Mouse (Mus musculus) stomach, postnatal 0 days (tissue): ENCODE measurements at regions not wholly inside any gene's neighbourhood (a gene's known extent, or its start where the extent isn't known, plus 50 kb on each side); places are given as distances from the start of the nearest gene placed in this dataset.

Experiments
- ATAC-seq: fragments of 200-750 bp; cut with Nextera tagmentation; 2 replicates; pipeline ENCODE4 v1.8.0; 2017; ENCODE audit not compliant: low FRiP score, low TSS enrichment
- DNase-seq: peaks from one replicate; pipeline ENCODE4 v3.0.0-alpha.2; 2016; ENCODE audit warnings: low spot score
- H3K27ac ChIP-seq: fragments of 300-500 bp; sonication (generic); replicated peaks from 2 replicates; pipeline ENCODE4 v1.5.1; 2014; ENCODE audit warnings: mild to moderate bottlenecking, control low read depth
- H3K27me3 ChIP-seq: fragments of 300-500 bp; sonication (generic); 2 replicates; pipeline ENCODE4 v1.6.1; 2014; ENCODE audit warnings: low read length; ENCODE audit not compliant: control insufficient read depth, insufficient read depth
- H3K36me3 ChIP-seq: fragments of 300-500 bp; sonication (generic); 2 replicates; pipeline ENCODE4 v1.6.1; 2014; ENCODE audit warnings: low read length, mixed read lengths; ENCODE audit not compliant: control insufficient read depth, insufficient read depth
- H3K4me1 ChIP-seq: fragments of 300-500 bp; sonication (generic); replicated peaks from 2 replicates; pipeline ENCODE4 v1.6.1; 2014; ENCODE audit warnings: antibody characterized with exemption; ENCODE audit not compliant: control insufficient read depth, insufficient read depth
- H3K4me2 ChIP-seq: fragments of 300-500 bp; sonication (generic); replicated peaks from 2 replicates; pipeline ENCODE4 v1.6.1; 2014; ENCODE audit warnings: low read depth, mild to moderate bottlenecking, control low read depth, moderate library complexity
- H3K4me3 ChIP-seq: fragments of 300-500 bp; sonication (generic); 2 replicates; pipeline ENCODE4 v1.5.1; 2014; ENCODE audit warnings: low read depth, low read length, control low read depth
- H3K9ac ChIP-seq: fragments of 300-500 bp; sonication (generic); 2 replicates; pipeline ENCODE4 v1.6.1; 2014; ENCODE audit warnings: mild to moderate bottlenecking, low read length, control low read depth, mixed read lengths
- H3K9me3 ChIP-seq: fragments of 300-500 bp; sonication (generic); 2 replicates; pipeline ENCODE4 v1.6.1; 2016; ENCODE audit warnings: low read length; ENCODE audit not compliant: control insufficient read depth
- CTCF ChIP-seq: IDR thresholded peaks from 2 replicates; pipeline ENCODE4 v1.5.1; 2016; ENCODE audit warnings: antibody characterized with exemption, low read depth, mild to moderate bottlenecking, moderate library complexity
- EP300 ChIP-seq: optimal IDR thresholded peaks from 2 replicates; pipeline ENCODE3; 2016; ENCODE audit warnings: antibody characterized with exemption
- WGBS: fragments of 180-500 bp; shearing (Covaris S2); extraction: QIAGEN DNeasy Blood & Tissue Kit; methylation state at CpG from one replicate; pipeline ENCODE4 v1.1.7; 2014; 5-methylcytosine and 5-hydroxymethylcytosine counted together

GRCm38 (mm10) chr8:31576129-31576528 lies 1852.4 kb upstream of the 5930422O12Rik start:
- no peaks in the 10 kb centered on the region for H3K36me3 ChIP-seq
- no peaks in the 10 kb centered on the region for H3K27me3 ChIP-seq
- no peak overlapping the region for H3K4me3 ChIP-seq
- WGBS: 67% methylated on average over 2 of the region's 2 CpGs
- no peak for DNase-seq
- no peaks in the 10 kb centered on the region for H3K9me3 ChIP-seq
- H3K4me1 ChIP-seq: no peaks in the 10 kb centered on the region
- no peak overlapping the region for H3K27ac ChIP-seq
- TF ChIP-seq CTCF (no peak), EP300 (no peak)
- no peak overlapping the region for H3K9ac ChIP-seq
- H3K4me2 ChIP-seq: no peak overlapping the region
- no peak for ATAC-seq

GRCm38 (mm10) chr8:31584661-31585060 lies 1843.8 kb upstream of the 5930422O12Rik start:
- no peak for TF ChIP-seq CTCF
- 94% methylated on average over 1 of the region's 1 CpGs for WGBS
- ATAC-seq (no peak), DNase-seq (no peak)
- no peaks in the 10 kb centered on the region for H3K27me3 ChIP-seq
- no peak overlapping the region for H3K4me2 ChIP-seq
- H3K27ac ChIP-seq: no peak overlapping the region
- H3K36me3 ChIP-seq: no peaks in the 10 kb centered on the region
- H3K9ac ChIP-seq: no peak overlapping the region
- no peak overlapping the region for H3K4me3 ChIP-seq
- H3K4me1 ChIP-seq: no peaks in the 10 kb centered on the region
- no peaks in the 10 kb centered on the region for H3K9me3 ChIP-seq

GRCm38 (mm10) chr8:31599536-31599935 lies 1829.0 kb upstream of the 5930422O12Rik start:
- no peaks in the 10 kb centered on the region for H3K36me3 ChIP-seq
- no peaks in the 10 kb centered on the region for H3K9me3 ChIP-seq
- WGBS: 70% methylated on average over 5 of the region's 5 CpGs
- no peak for TF ChIP-seq CTCF
- no peak for TF ChIP-seq EP300
- H3K27me3 ChIP-seq: no peaks in the 10 kb centered on the region
- H3K27ac ChIP-seq: no peak overlapping the region
- no peak for ATAC-seq
- H3K9ac ChIP-seq: no peak overlapping the region
- no peak overlapping the region for H3K4me2 ChIP-seq
- H3K4me1 ChIP-seq: no peaks in the 10 kb centered on the region
- DNase-seq: no peak
- no peak overlapping the region for H3K4me3 ChIP-seq

- H3K27ac ChIP-seq: no peak overlapping the region
- H3K9me3 ChIP-seq: no peaks in the 10 kb centered on the region
- WGBS: 79% methylated on average over 3 of the region's 3 CpGs
- H3K36me3 ChIP-seq: no peaks in the 10 kb centered on the region
- no peak for TF ChIP-seq EP300
- no peak for TF ChIP-seq CTCF
- no peak for DNase-seq
- no peak for ATAC-seq
- H3K9ac ChIP-seq: no peak overlapping the region
- no peaks in the 10 kb centered on the region for H3K4me1 ChIP-seq
- no peaks in the 10 kb centered on the region for H3K27me3 ChIP-seq
- no peak overlapping the region for H3K4me2 ChIP-seq
- H3K4me3 ChIP-seq: no peak overlapping the region
Measured at GRCm38 (mm10) chr8:31600979-31601378, 1827.5 kb upstream of the 5930422O12Rik start.

- TF ChIP-seq CTCF (no peak), EP300 (no peak)
- DNase-seq (no peak), ATAC-seq (no peak)
- Histone ChIP-seq H3K4me1 (no peaks in the 10 kb centered on the region), H3K9me3 (no peaks in the 10 kb centered on the region), H3K36me3 (no peaks in the 10 kb centered on the region), H3K27me3 (no peaks in the 10 kb centered on the region), H3K4me3 (no peak overlapping the region), H3K27ac (no peak overlapping the region), H3K4me2 (no peak overlapping the region), H3K9ac (no peak overlapping the region)
- WGBS: 92% methylated on average over 2 of the region's 2 CpGs
Measured at GRCm38 (mm10) chr8:31616501-31616900, 1812.0 kb upstream of the 5930422O12Rik start.

- H3K27me3 ChIP-seq: no peaks in the 10 kb centered on the region
- H3K4me2 ChIP-seq: no peak overlapping the region
- no peak overlapping the region for H3K9ac ChIP-seq
- H3K4me3 ChIP-seq: no peak overlapping the region
- no peak for ATAC-seq
- no peaks in the 10 kb centered on the region for H3K36me3 ChIP-seq
- H3K9me3 ChIP-seq: no peaks in the 10 kb centered on the region
- H3K4me1 ChIP-seq: no peaks in the 10 kb centered on the region
- no peak for TF ChIP-seq CTCF
- no peak for TF ChIP-seq EP300
- 56% methylated on average over 2 of the region's 2 CpGs for WGBS
- no peak for DNase-seq
- no peak overlapping the region for H3K27ac ChIP-seq
Measured at GRCm38 (mm10) chr8:31627708-31628107, 1800.8 kb upstream of the 5930422O12Rik start.
